Mouse (Mus musculus) liver, adult 2 months (tissue): ENCODE results near the gene Cux2.

ENCODE experiments used
- CTCF ChIP-seq: fragments of 200-500 bp; IDR thresholded peaks from 2 replicates; pipeline ENCODE4 v1.5.1; 2011; ENCODE audit warnings: low read depth, low read length, control low read depth
- POLR2A ChIP-seq: fragments of 200-500 bp; IDR thresholded peaks from 2 replicates; pipeline ENCODE4 v1.6.1; 2011; ENCODE audit warnings: low read length, control low read depth; ENCODE audit not compliant: insufficient read depth; ENCODE audit errors: extremely low read depth

- TF ChIP-seq CTCF = no peak
- TF ChIP-seq POLR2A = no peak
Observed at GRCm38 (mm10) chr5:121962974-121963373, 86.9 kb downstream of the Cux2 start.
